Mouse (Mus musculus): ENCODE data around the gene Bri3bp. TPM values are rescaled to one million over a fixed set of nuclear protein-coding genes. Genes with fewer than 3 reads are reported as not detected.

Bri3bp gene
- total RNA-seq, 2 experiments from 2014 or later: 105 to 106 TPM

GRCm38 (mm10) chr5:125456100-125456499, 14.7 kb downstream of the Bri3bp start:
- no peak for DNase-seq

- no peak for DNase-seq
Observed at GRCm38 (mm10) chr5:125457538-125457937, 16.2 kb downstream of the Bri3bp start.

- DNase-seq: no peak
Observed at GRCm38 (mm10) chr5:125460574-125460973, 19.2 kb downstream of the Bri3bp start.

- DNase-seq: peak in 1 of 2 experiments; percentile 36
Observed at GRCm38 (mm10) chr5:125461868-125462445, 20.6 kb downstream of the Bri3bp start.

GRCm38 (mm10) chr5:125465192-125465591, 23.8 kb downstream of the Bri3bp start:
- DNase-seq: no peak

GRCm38 (mm10) chr5:125465701-125466106, 24.3 kb downstream of the Bri3bp start:
- peak; percentile 95 to 98 for DNase-seq

- DNase-seq: no peak
Observed at GRCm38 (mm10) chr5:125466483-125466882, 25.1 kb downstream of the Bri3bp start.

- DNase-seq: no peak
Observed at GRCm38 (mm10) chr5:125467261-125467660, 25.9 kb downstream of the Bri3bp start.

- no peak for DNase-seq
Observed at GRCm38 (mm10) chr5:125470713-125471112, 29.3 kb downstream of the Bri3bp start.

GRCm38 (mm10) chr5:125472796-125473475, 31.6 kb downstream of the Bri3bp start:
- DNase-seq: no peak

GRCm38 (mm10) chr5:125475030-125475429, 33.7 kb downstream of the Bri3bp start:
- DNase-seq: no peak

- peak; percentile 97 to 98 for DNase-seq
Observed at GRCm38 (mm10) chr5:125475601-125476285, 34.4 kb downstream of the Bri3bp start, which contains the start of gene Aacs. Gene Aacs (plus strand): TSS chr5:125475814.

- DNase-seq: no peak
Observed at GRCm38 (mm10) chr5:125476286-125476625, 34.9 kb downstream of the Bri3bp start.

GRCm38 (mm10) chr5:125476799-125477198, 35.4 kb downstream of the Bri3bp start:
- no peak for DNase-seq

- DNase-seq: no peak
Observed at GRCm38 (mm10) chr5:125477533-125477932, 36.2 kb downstream of the Bri3bp start.

- no peak for DNase-seq
Observed at GRCm38 (mm10) chr5:125478037-125478436, 36.7 kb downstream of the Bri3bp start.

- no peak for DNase-seq
Observed at GRCm38 (mm10) chr5:125479376-125479775, 38.0 kb downstream of the Bri3bp start.

GRCm38 (mm10) chr5:125480434-125481231, 39.3 kb downstream of the Bri3bp start:
- no peak for DNase-seq

GRCm38 (mm10) chr5:125482474-125482873, 41.1 kb downstream of the Bri3bp start:
- DNase-seq: no peak

- DNase-seq: no peak
Observed at GRCm38 (mm10) chr5:125483712-125484611, 42.6 kb downstream of the Bri3bp start.

GRCm38 (mm10) chr5:125485031-125485778, 43.8 kb downstream of the Bri3bp start:
- DNase-seq: no peak

All from layer of hippocampus, postnatal 36 days (tissue).